Mouse (Mus musculus) olfactory bulb, adult 2 months (tissue): ENCODE results near the gene Phxr2.

Source experiments
- CTCF ChIP-seq: fragments of 200-500 bp; IDR thresholded peaks from 2 replicates; pipeline ENCODE4 v1.5.1; 2012; ENCODE audit warnings: low read depth, mild to moderate bottlenecking, low read length, moderate library complexity; ENCODE audit not compliant: insufficient read depth
- POLR2A ChIP-seq: fragments of 200-500 bp; IDR thresholded peaks from 2 replicates; pipeline ENCODE4 v1.6.1; 2012; ENCODE audit warnings: mild to moderate bottlenecking, low read depth, low read length, moderate library complexity; ENCODE audit not compliant: insufficient read depth

- TF ChIP-seq CTCF, result no peak
- no peak for TF ChIP-seq POLR2A
Measured at GRCm38 (mm10) chr10:99130611-99131010, 4.5 kb upstream of the Phxr2 start.
